Mouse (Mus musculus): ENCODE results near the gene Clstn1.

DNA sequence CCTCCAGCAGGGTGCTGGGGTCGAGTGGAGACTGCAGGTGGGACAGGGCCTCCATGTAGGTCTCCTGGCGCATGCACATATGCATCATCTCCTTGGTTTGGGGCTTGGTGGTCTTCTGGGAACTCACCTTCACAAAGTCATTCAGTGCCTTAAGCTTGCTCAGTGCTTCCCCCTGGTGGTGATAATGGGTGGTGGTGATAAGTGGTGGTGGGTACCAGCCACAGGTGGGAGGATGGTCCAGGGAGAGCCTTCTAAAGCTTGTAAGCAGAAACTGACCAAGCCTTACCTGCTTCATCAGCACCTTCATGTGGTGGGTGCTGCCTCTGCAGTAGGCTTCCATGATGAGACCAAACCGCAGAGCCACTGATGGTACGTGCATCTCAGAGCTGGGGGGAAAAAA, 68.0 kb downstream of the Clstn1 start:
- TF ChIP-seq MYOG (IDR thresholded peaks at IDR 0.05; ENCODE audit: control insufficient read depth in 1 of 3, insufficient read depth in 1 of 3, insufficient read length in 2 of 3, low read depth in 2 of 3) (no peak), POLR2A (IDR thresholded peaks at IDR 0.05; ENCODE audit: insufficient read length, low read depth) (no peak), CEBPB (IDR thresholded peaks at IDR 0.05; ENCODE audit: insufficient read depth, poor library complexity, severe bottlenecking) (no peak), E2F4 (IDR thresholded peaks at IDR 0.05; ENCODE audit: insufficient read depth) (no peak), MYOD1 (IDR thresholded peaks at IDR 0.05; ENCODE audit: control insufficient read depth in 1 of 3, insufficient read length in 2 of 3, low read depth in 2 of 3) (no peak), USF1 (IDR thresholded peaks at IDR 0.05; ENCODE audit: low read depth) (no peak), TCF12 (IDR thresholded peaks at IDR 0.05; ENCODE audit: insufficient read depth, poor library complexity, severe bottlenecking) (no peak), POLR2AphosphoS2 (IDR thresholded peaks at IDR 0.05; ENCODE audit: insufficient read length, low read depth) (no peak)

All from myocyte (in vitro differentiated cells).